In the genomic region with DNA sequence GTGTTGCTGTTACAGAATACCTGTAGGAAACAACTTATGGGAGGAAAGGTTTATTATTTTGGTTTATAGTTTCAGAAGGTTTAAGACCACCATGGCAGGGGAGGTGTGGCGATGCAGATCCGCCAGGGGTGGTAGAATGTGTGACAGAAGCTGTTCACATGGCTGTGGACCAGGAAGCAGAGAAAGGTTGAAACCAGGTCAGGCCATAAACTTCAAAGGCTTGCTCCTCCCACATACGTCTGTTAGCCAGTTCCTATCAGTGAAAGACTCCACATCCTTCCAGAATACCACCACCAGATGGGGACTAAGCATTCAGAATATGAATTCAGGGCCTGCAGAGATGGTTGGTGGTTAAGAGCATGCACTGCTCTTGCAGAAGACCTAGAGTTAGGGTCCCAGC, we compare ENCODE assay signal across 19 mouse cellular contexts.
A peak's percentile ranks its signal among the peaks of the same experiment; 100 is the strongest.
DNase-seq lines count a peak whose midpoint lies in the region; ATAC-seq lines count a peak whose summit lies in the region.
"Had no signal": no experiment of that assay in that cellular context is flagged by ENCODE, and none has a peak within 500 bp of the region (broad histone marks: within the 10 kb centered on the region; RNA-seq: fewer than 3 reads in every experiment).

No protein-coding gene starts in this region.

- no peak for DNase-seq in kidney, adult 8-10 months
- DNase-seq in CD4-positive, CD25-positive, alpha-beta regulatory T cell, adult 2 months (ENCODE audit: low read depth, low spot score): peak; percentile 61
- DNase-seq in induced T-regulatory cell, adult 2 months (ENCODE audit: low read depth): peak; percentile 54
- DNase-seq in thymus, postnatal 14 days: peak; percentile 35
- DNase-seq in right cerebral cortex, adult 18-20 months: no peak
- no peak for DNase-seq in spleen, postnatal 14 days (ENCODE audit: low spot score in 2 of 2)
- no peak for DNase-seq in embryo, embryonic 10.5 days (ENCODE audit: low spot score)
- DNase-seq: adrenal gland, postnatal 25 days; cerebellum, adult 9-10 months; gastrocnemius, postnatal 10 days; liver had no signal

- no peaks in the 10 kb centered on the region for H3K36me3 ChIP-seq in kidney, embryonic 14.5 days (ENCODE audit: control insufficient read depth, insufficient read depth, low read length)
- H3K36me3 ChIP-seq: embryonic facial prominence, embryonic 15.5 days; forebrain, embryonic 15.5 days; kidney, embryonic 15.5 days; limb, embryonic 10.5 days; midbrain, embryonic 12.5 days; stomach, embryonic 15.5 days had no signal

- H3K4me1 ChIP-seq in kidney, embryonic 14.5 days (ENCODE audit: control insufficient read depth, insufficient read depth, low read length): no peaks in the 10 kb centered on the region
- H3K4me1 ChIP-seq: embryonic facial prominence, embryonic 15.5 days; forebrain, embryonic 15.5 days; kidney, embryonic 15.5 days; midbrain, embryonic 12.5 days had no signal

- no peak overlapping the region for H3K4me3 ChIP-seq in kidney, embryonic 14.5 days (ENCODE audit: low read length)
- H3K4me3 ChIP-seq: embryonic facial prominence, embryonic 15.5 days; forebrain, embryonic 15.5 days; kidney, embryonic 15.5 days; limb, embryonic 10.5 days; midbrain, embryonic 12.5 days; stomach, embryonic 15.5 days had no signal

- H3K9me3 ChIP-seq in kidney, embryonic 14.5 days (ENCODE audit: control insufficient read depth, low read length): no peaks in the 10 kb centered on the region
- H3K9me3 ChIP-seq: embryonic facial prominence, embryonic 15.5 days; forebrain, embryonic 15.5 days; kidney, embryonic 15.5 days; limb, embryonic 10.5 days; midbrain, embryonic 12.5 days; stomach, embryonic 15.5 days had no signal

- H3K4me2 ChIP-seq in kidney, embryonic 14.5 days (replicated peaks; ENCODE audit: low read depth, low read length): no peak overlapping the region
- H3K4me2 ChIP-seq: embryonic facial prominence, embryonic 15.5 days; forebrain, embryonic 15.5 days; heart, embryonic 11.5 days; kidney, embryonic 15.5 days; midbrain, embryonic 12.5 days; stomach, embryonic 15.5 days had no signal

- 44% methylated on average over 3 of the region's 3 CpGs for WGBS in kidney, embryonic 14.5 days

- no peak overlapping the region for H3K27ac ChIP-seq in kidney, embryonic 14.5 days (ENCODE audit: low read depth, low read length)
- H3K27ac ChIP-seq: embryonic facial prominence, embryonic 15.5 days; forebrain, embryonic 15.5 days; kidney, embryonic 15.5 days; limb, embryonic 10.5 days; midbrain, embryonic 12.5 days; stomach, embryonic 15.5 days had no signal

- no peak overlapping the region for H3K9ac ChIP-seq in kidney, embryonic 14.5 days (ENCODE audit: low read depth, low read length)
- H3K9ac ChIP-seq: embryonic facial prominence, embryonic 15.5 days; forebrain, embryonic 15.5 days; kidney, embryonic 15.5 days; midbrain, embryonic 12.5 days; stomach, embryonic 15.5 days had no signal

- no peaks in the 10 kb centered on the region for H3K27me3 ChIP-seq in kidney, embryonic 14.5 days (ENCODE audit: control insufficient read depth, insufficient read depth, low read length)
- H3K27me3 ChIP-seq: embryonic facial prominence, embryonic 15.5 days; forebrain, embryonic 15.5 days; kidney, embryonic 15.5 days; midbrain, embryonic 12.5 days; stomach, embryonic 15.5 days had no signal

- peak; percentile 46; the same call in 1 of the 2 replicates for ATAC-seq in kidney, embryonic 14.5 days (ENCODE audit: low FRiP score, low TSS enrichment)
- ATAC-seq: forebrain, embryonic 15.5 days had no signal

Comparison
In these comparisons a context has a peak if more than half of its experiments do, and no peak if none do; other contexts are left out.
1. DNase-seq: peak in CD4-positive, CD25-positive, alpha-beta regulatory T cell, adult 2 months (single experiment), induced T-regulatory cell, adult 2 months (single experiment) and thymus, postnatal 14 days (single experiment); none in kidney, adult 8-10 months (0 of 2), right cerebral cortex, adult 18-20 months (single experiment), spleen, postnatal 14 days (0 of 2) and embryo, embryonic 10.5 days (single experiment).